Mouse (Mus musculus) heart, postnatal 0 days (tissue): ENCODE measurements around the gene Zfp775. TPM values are rescaled to one million over a fixed set of nuclear protein-coding genes. Genes with fewer than 3 reads are reported as not detected.

Source experiments
- ATAC-seq: fragments of 200-750 bp; cut with Nextera tagmentation; 2 replicates; pipeline ENCODE4 v1.8.0; 2017; ENCODE audit warnings: low read depth, moderate number of reproducible peaks, moderate library complexity; ENCODE audit not compliant: insufficient read depth
- DNase-seq: peaks from one replicate; pipeline ENCODE4 v3.0.0-alpha.2; 2016; ENCODE audit warnings: low spot score
- H3K27ac ChIP-seq: fragments of 300-500 bp; sonication (generic); 2 replicates; pipeline ENCODE4 v1.5.1; 2014; ENCODE audit warnings: low read depth, mild to moderate bottlenecking
- H3K27me3 ChIP-seq: fragments of 300-500 bp; sonication (generic); 2 replicates; pipeline ENCODE4 v1.6.1; 2014; ENCODE audit warnings: low read length, mixed read lengths; ENCODE audit not compliant: control insufficient read depth, insufficient read depth
- H3K36me3 ChIP-seq: fragments of 300-500 bp; sonication (generic); replicated peaks from 2 replicates; pipeline ENCODE4 v1.6.1; 2014; ENCODE audit warnings: low read length, mixed read lengths; ENCODE audit not compliant: control insufficient read depth, insufficient read depth
- H3K4me1 ChIP-seq: fragments of 300-500 bp; sonication (generic); 2 replicates; pipeline ENCODE4 v1.6.1; 2014; ENCODE audit warnings: antibody characterized with exemption; ENCODE audit not compliant: control insufficient read depth, insufficient read depth
- H3K4me2 ChIP-seq: fragments of 300-500 bp; sonication (generic); 2 replicates; pipeline ENCODE4 v1.6.1; 2014; ENCODE audit warnings: low read depth, mild to moderate bottlenecking, low read length, moderate library complexity
- H3K4me3 ChIP-seq: fragments of 300-500 bp; sonication (generic); 2 replicates; pipeline ENCODE4 v1.5.1; 2014; ENCODE audit warnings: low read depth, low read length
- H3K9ac ChIP-seq: fragments of 300-500 bp; sonication (generic); replicated peaks from 2 replicates; pipeline ENCODE4 v1.6.1; 2014; ENCODE audit warnings: low read depth, low read length, mixed read lengths
- H3K9me3 ChIP-seq: fragments of 300-500 bp; sonication (generic); replicated peaks from 2 replicates; pipeline ENCODE4 v1.6.1; 2016; ENCODE audit warnings: low read length; ENCODE audit not compliant: control insufficient read depth
- CTCF ChIP-seq: IDR thresholded peaks from 2 replicates; pipeline ENCODE4 v1.5.1; 2016; ENCODE audit warnings: antibody characterized with exemption, control low read depth, low read depth
- EP300 ChIP-seq: IDR thresholded peaks from 2 replicates; pipeline ENCODE4 v1.6.1; 2016; ENCODE audit warnings: antibody characterized with exemption, low read depth
- WGBS: fragments of 180-500 bp; shearing (Covaris S2); extraction: QIAGEN DNeasy Blood & Tissue Kit; methylation state at CpG from one replicate; pipeline ENCODE4 v1.1.7; 2014; 5-methylcytosine and 5-hydroxymethylcytosine counted together
- polyA plus RNA-seq: library from polyadenylated mRNA; unstranded; fragments of >200 nt; fragmentation: Nextera tagmentation; extraction: Ambion mirVana; gene quantifications from 2 replicates; pipeline ENCODE4 v1.2.1, GENCODE M21; 2015
- total RNA-seq: library from RNA; depleted of rRNA; stranded (reverse); fragments of >200 nt; gene quantifications from 2 replicates; pipeline ENCODE4 v1.2.3, GENCODE M21; 2014; ENCODE audit warnings: low replicate concordance; rRNA removed

Zfp775 gene
- total and polyA plus RNA-seq, 2 experiments from 2014 or later, result 4.0 to 5.7 TPM

GRCm38 (mm10) chr6:48664750-48665149 lies 62.9 kb downstream of the Zfp775 start:
- Histone ChIP-seq H3K27me3 (no peaks in the 10 kb centered on the region), H3K27ac (no peak overlapping the region), H3K9ac (no peak overlapping the region), H3K9me3 (no peaks in the 10 kb centered on the region), H3K4me1 (no peaks in the 10 kb centered on the region), H3K4me2 (no peak overlapping the region), H3K36me3 (no peaks in the 10 kb centered on the region), H3K4me3 (no peak overlapping the region)
- no peak for TF ChIP-seq EP300
- no peak for DNase-seq
- ATAC-seq, result no peak
- WGBS, result 73% methylated on average over 4 of the region's 4 CpGs

DNA sequence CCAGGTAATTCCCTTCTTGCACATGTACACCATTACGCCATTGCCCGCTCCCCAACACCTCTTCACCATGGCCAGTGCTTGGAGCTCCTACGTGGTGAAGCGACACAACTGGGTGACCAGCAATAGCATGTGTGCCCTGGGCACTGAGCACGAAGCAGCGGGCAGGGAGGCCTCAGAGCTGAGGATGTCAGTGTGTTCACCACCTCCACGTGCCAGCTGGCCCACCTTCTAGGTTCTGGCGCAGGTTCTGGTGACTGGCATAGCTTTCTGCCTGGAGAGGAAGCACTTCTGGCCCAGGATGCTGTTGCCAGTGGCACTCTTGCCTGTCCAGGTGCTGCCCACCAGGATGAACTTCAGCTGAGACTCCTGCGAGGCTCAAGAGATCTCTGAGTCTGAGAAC lies 63.6 kb downstream of the Zfp775 start:
- Histone ChIP-seq H3K27ac (no peak overlapping the region), H3K36me3 (no peaks in the 10 kb centered on the region), H3K9me3 (no peaks in the 10 kb centered on the region), H3K4me1 (no peaks in the 10 kb centered on the region), H3K9ac (no peak overlapping the region), H3K4me3 (no peak overlapping the region), H3K4me2 (no peak overlapping the region), H3K27me3 (no peaks in the 10 kb centered on the region)
- ATAC-seq (no peak), DNase-seq (no peak)
- TF ChIP-seq EP300, result no peak
- no peak for TF ChIP-seq CTCF
- 93% methylated on average over 9 of the region's 9 CpGs for WGBS

GRCm38 (mm10) chr6:48666159-48666586 lies 64.3 kb downstream of the Zfp775 start:
- Histone ChIP-seq H3K4me3 (no peak overlapping the region), H3K4me1 (no peaks in the 10 kb centered on the region), H3K27ac (no peak overlapping the region), H3K9me3 (no peaks in the 10 kb centered on the region), H3K4me2 (no peak overlapping the region), H3K9ac (no peak overlapping the region), H3K36me3 (no peaks in the 10 kb centered on the region), H3K27me3 (no peaks in the 10 kb centered on the region)
- no peak for TF ChIP-seq EP300
- ATAC-seq (no peak), DNase-seq (no peak)
- 52% methylated on average over 7 of the region's 7 CpGs for WGBS

GRCm38 (mm10) chr6:48668022-48668421 lies 66.2 kb downstream of the Zfp775 start:
- H3K9ac ChIP-seq, result no peak overlapping the region
- no peak overlapping the region for H3K4me3 ChIP-seq
- DNase-seq (no peak), ATAC-seq (no peak)
- no peaks in the 10 kb centered on the region for H3K9me3 ChIP-seq
- TF ChIP-seq EP300 (no peak), CTCF (no peak)
- no peaks in the 10 kb centered on the region for H3K4me1 ChIP-seq
- no peak overlapping the region for H3K4me2 ChIP-seq
- no peaks in the 10 kb centered on the region for H3K27me3 ChIP-seq
- no peaks in the 10 kb centered on the region for H3K36me3 ChIP-seq
- no peak overlapping the region for H3K27ac ChIP-seq

DNA sequence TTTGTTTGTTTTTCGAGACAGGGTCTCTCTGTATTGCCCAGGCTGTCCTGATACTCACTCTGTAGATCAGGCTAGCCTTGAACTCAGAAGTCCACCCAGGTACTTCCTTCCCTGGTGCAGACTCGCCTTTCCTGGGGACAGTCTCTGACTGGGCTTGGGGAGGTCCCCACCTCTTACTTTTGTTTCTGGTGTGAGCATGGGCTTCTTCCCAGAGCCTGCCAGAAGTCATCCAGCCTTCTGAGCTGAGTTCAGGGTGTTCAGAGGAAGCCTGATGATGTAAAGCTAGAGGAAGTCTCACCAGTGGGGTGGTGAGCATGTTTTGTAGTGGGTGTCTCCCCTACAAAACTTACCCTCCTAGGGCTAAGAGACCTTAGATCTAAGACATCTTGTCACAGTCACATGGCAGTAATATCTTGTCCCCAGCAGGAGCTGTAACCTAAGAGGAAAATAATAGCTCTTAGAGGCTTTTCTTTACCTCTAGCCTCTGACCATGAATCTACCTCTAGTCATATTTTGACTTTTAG lies 67.6 kb downstream of the Zfp775 start:
- ATAC-seq, result no peak
- Histone ChIP-seq H3K4me3 (no peak overlapping the region), H3K4me2 (no peak overlapping the region), H3K9ac (no peak overlapping the region), H3K4me1 (no peaks in the 10 kb centered on the region), H3K27ac (no peak overlapping the region), H3K9me3 (no peaks in the 10 kb centered on the region), H3K27me3 (no peaks in the 10 kb centered on the region), H3K36me3 (no peaks in the 10 kb centered on the region)
- TF ChIP-seq EP300 (no peak), CTCF (no peak)
- 40% methylated on average over 2 of the region's 2 CpGs for WGBS
- DNase-seq, result no peak

Other genes with a start within 250 kb of the Zfp775 start
- 26.8 and 33.8 TPM in 2 replicates for gene Krba1, start 206.5 kb upstream of the Zfp775 start, total RNA-seq
- 11.7 and 14.8 TPM in 2 replicates for gene Krba1, start 206.5 kb upstream of the Zfp775 start, polyA plus RNA-seq
- 20.2 and 27.4 TPM in 2 replicates for gene Zfp467, start 156.2 kb upstream of the Zfp775 start, total RNA-seq
- 22.1 and 24.6 TPM in 2 replicates for gene Zfp467, start 156.2 kb upstream of the Zfp775 start, polyA plus RNA-seq
- gene Sspo, start 153.8 kb upstream of the Zfp775 start, total RNA-seq, result 1.0 and 3.4 TPM in 2 replicates
- 0.15 TPM in 2 replicates for gene Sspo, start 153.8 kb upstream of the Zfp775 start, polyA plus RNA-seq
- 10.5 and 17.2 TPM in 2 replicates for gene Atp6v0e2, start 64.4 kb upstream of the Zfp775 start, total RNA-seq
- 13.0 and 15.4 TPM in 2 replicates for gene Atp6v0e2, start 64.4 kb upstream of the Zfp775 start, polyA plus RNA-seq
- gene Lrrc61, start 47.3 kb upstream of the Zfp775 start, total RNA-seq, result 3.9 and 7.6 TPM in 2 replicates
- 3.8 and 5.8 TPM in 2 replicates for gene Lrrc61, start 47.3 kb upstream of the Zfp775 start, polyA plus RNA-seq
- 56.8 and 72.8 TPM in 2 replicates for gene Rarres2, start 29.3 kb upstream of the Zfp775 start, total RNA-seq
- gene Rarres2, start 29.3 kb upstream of the Zfp775 start, polyA plus RNA-seq, result 65.7 and 71.8 TPM in 2 replicates
- gene Gm45021, start 12.5 kb upstream of the Zfp775 start, total RNA-seq, result not detected in 2 replicates
- not detected in 2 replicates for gene Gm45021, start 12.5 kb upstream of the Zfp775 start, polyA plus RNA-seq
- 49.7 and 50.3 TPM in 2 replicates for gene Repin1, start 8.2 kb upstream of the Zfp775 start, total RNA-seq
- 16.6 and 17.5 TPM in 2 replicates for gene Repin1, start 8.2 kb upstream of the Zfp775 start, polyA plus RNA-seq
- gene Gm44965, start 8.1 kb upstream of the Zfp775 start, total RNA-seq, result not detected in 2 replicates
- not detected in 2 replicates for gene Gm44965, start 8.1 kb upstream of the Zfp775 start, polyA plus RNA-seq
- 0.38 TPM in 1 of 2 replicates, not detected in the other for gene AI854703, start 24.7 kb downstream of the Zfp775 start, total RNA-seq
- gene AI854703, start 24.7 kb downstream of the Zfp775 start, polyA plus RNA-seq, result 0.73 and 0.87 TPM in 2 replicates
- 0.15 and 3.2 TPM in 2 replicates for gene Gimap8, start 45.2 kb downstream of the Zfp775 start, total RNA-seq
- gene Gimap8, start 45.2 kb downstream of the Zfp775 start, polyA plus RNA-seq, result 2.6 and 2.7 TPM in 2 replicates
- 1.8 and 4.6 TPM in 2 replicates for gene Gimap9, start 74.1 kb downstream of the Zfp775 start, total RNA-seq
- 4.7 and 5.7 TPM in 2 replicates for gene Gimap9, start 74.1 kb downstream of the Zfp775 start, polyA plus RNA-seq
- 23.0 and 27.1 TPM in 2 replicates for gene Gimap4, start 82.5 kb downstream of the Zfp775 start, total RNA-seq
- 37.4 and 43.8 TPM in 2 replicates for gene Gimap4, start 82.5 kb downstream of the Zfp775 start, polyA plus RNA-seq
- 38.5 and 39.3 TPM in 2 replicates for gene Gimap6, start 106.2 kb downstream of the Zfp775 start, total RNA-seq
- 40.4 and 41.1 TPM in 2 replicates for gene Gimap6, start 106.2 kb downstream of the Zfp775 start, polyA plus RNA-seq
- not detected in 2 replicates for gene Gm28053, start 116.5 kb downstream of the Zfp775 start, total RNA-seq
- gene Gm28053, start 116.5 kb downstream of the Zfp775 start, polyA plus RNA-seq, result 3.0 and 4.1 TPM in 2 replicates
- gene Gimap7, start 116.6 kb downstream of the Zfp775 start, total RNA-seq, result not detected in 2 replicates
- gene Gimap7, start 116.6 kb downstream of the Zfp775 start, polyA plus RNA-seq, result not detected in 2 replicates
- 14.5 and 19.7 TPM in 2 replicates for gene Gimap1, start 137.0 kb downstream of the Zfp775 start, total RNA-seq
- 22.7 and 23.1 TPM in 2 replicates for gene Gimap1, start 137.0 kb downstream of the Zfp775 start, polyA plus RNA-seq
- 8.4 and 46.7 TPM in 2 replicates for gene Gimap5, start 144.1 kb downstream of the Zfp775 start, total RNA-seq
- gene Gimap5, start 144.1 kb downstream of the Zfp775 start, polyA plus RNA-seq, result 8.4 and 12.2 TPM in 2 replicates
- not detected in 2 replicates for gene Gimap3, start 168.8 kb downstream of the Zfp775 start, total RNA-seq
- gene Gimap3, start 168.8 kb downstream of the Zfp775 start, polyA plus RNA-seq, result 0.08 TPM in 1 of 2 replicates, not detected in the other
- 54.2 and 61.1 TPM in 2 replicates for gene Tmem176a, start 238.9 kb downstream of the Zfp775 start, total RNA-seq
- gene Tmem176a, start 238.9 kb downstream of the Zfp775 start, polyA plus RNA-seq, result 53.4 and 58.2 TPM in 2 replicates
- gene Tmem176b, start 239.4 kb downstream of the Zfp775 start, total RNA-seq, result 93.9 and 147 TPM in 2 replicates
- 168 and 184 TPM in 2 replicates for gene Tmem176b, start 239.4 kb downstream of the Zfp775 start, polyA plus RNA-seq